Mouse (Mus musculus) inflammation-experienced regulatory T-cells, adult 16 weeks (primary cell): ENCODE data around the gene Mettl27. TPM values are rescaled to one million over a fixed set of nuclear protein-coding genes. Genes with fewer than 3 reads are reported as not detected.

ENCODE experiments used
- polyA plus RNA-seq: library from polyadenylated mRNA; unstranded; fragments of 100-300 nt; shearing (Covaris generic); gene quantifications from one replicate; pipeline ENCODE4 v1.2.1, GENCODE M21; 2017

The Mettl27 gene
- polyA plus RNA-seq = 10.1 TPM

DNA sequence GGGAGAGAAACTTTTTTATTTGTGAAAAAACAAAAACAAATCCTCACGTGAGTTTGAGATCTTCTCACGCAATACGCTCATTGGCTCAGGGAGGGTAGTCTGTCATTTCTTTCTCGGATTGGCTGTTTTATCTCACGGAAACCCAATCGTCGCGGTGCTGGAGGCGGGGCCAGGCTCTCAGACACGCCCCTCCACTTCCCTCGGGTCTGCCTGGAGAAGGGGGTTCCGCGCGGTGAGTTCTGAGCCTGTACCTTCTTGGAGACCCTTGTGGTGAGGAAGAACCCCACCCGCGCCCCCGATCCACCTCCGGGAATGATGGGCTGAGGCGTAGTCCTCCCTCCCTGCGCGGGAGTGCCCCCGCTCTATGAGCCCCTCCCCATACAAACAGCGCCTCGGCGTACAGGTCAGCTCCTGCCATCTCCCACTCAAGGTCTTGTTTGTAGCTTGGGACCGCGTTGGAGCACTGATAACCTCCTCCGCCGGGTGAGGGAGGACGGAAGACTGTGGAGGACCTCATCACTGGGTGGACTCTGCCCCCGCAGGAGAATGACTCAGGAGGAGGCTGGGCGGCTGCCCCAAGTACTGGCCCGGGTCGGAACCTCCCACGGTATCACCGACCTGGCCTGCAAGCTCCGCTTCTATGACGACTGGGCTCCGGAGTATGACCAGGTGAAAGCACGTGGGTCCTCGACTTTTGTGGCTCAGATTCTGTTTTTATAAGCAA, at the start of gene Mettl27:
TSS of gene Mettl27 (plus strand) at position 190 of the 724 bp plus-strand sequence.

DNA sequence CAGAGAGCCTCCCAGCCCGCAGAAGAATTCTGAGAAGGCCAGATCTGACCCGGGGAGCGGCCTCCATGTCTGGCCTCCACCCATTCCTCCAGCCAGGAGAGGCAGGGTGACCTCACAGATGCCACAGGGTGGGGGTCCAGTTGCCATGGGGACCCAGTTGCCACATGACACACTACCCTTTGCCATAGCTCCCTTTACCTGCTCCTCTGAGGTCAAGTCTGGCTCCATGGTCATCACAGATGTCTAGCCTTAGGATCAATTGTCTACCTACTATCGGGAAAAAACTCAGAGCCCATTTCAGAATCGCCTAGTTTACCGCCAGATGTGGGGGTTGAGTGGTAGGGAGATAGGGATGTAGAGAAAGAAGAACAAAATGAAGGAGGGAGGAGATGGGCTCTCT, 25.5 kb upstream of the Mettl27 start, which contains the start of gene Tmem270:
TSS of gene Tmem270 (minus strand) at position 101 of the 400 bp plus-strand sequence.

DNA sequence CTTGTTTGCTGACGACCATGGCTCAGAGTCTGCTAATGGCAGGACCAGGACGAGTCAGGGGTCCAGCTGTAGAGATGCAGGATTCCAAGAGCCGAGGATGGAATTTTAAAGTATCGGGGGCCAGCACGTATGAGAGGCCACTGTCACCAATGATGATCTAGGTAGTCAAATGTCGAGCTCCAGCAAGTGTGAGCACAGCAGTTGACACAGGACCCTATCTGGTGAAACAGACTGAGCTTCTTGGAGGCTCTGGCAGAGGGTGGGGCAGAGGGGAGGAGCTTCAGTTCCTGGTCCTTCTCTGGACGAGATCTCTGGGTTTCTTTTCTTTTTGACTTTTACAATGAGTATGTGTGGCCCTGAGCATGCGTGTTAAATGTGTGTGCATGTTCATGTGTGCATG, 16.9 kb upstream of the Mettl27 start, which contains the start of gene Cldn13:
TSS of gene Cldn13 (minus strand) at position 216 of the 400 bp plus-strand sequence.

GRCm38 (mm10) chr5:134946857-134947255, 14.7 kb downstream of the Mettl27 start, which contains the start of gene Cldn4:
Cldn4 (minus strand) TSS chr5:134946934.

DNA sequence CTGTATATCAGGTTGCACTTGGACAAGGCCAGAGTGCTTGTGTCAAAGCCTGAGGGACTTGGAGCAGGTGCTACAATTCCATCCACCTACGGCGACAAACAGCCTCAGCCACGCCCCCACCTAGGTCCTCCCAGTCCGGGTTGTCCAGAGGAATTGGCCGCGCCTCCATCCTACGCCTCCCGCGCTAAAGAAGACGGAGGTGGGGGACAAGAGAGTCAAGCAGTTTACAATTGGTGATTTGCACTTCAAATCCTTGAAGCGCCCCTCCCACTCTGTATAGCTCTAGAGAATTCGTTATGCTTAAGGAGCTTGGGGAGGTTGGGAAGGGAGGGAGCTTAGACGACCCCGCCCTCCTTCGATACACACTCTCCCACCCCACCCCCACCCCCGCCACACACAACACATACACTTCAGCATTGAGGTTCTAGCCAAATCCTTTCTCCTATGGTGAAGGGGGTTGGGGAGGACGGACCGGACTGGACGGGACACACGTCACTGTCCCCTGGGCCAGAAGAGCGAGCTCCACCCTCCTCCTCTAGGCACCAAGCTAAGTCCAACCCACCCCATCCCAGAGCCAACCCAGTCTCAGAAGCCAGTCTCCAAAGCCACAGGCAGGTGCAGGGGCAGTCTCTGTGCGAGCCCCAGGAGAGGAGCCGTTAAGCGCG, 53.6 kb downstream of the Mettl27 start, which contains the start of gene Cldn3:
TSS of gene Cldn3 (plus strand) at position 582 of the 665 bp plus-strand sequence.

Other genes with a start within 250 kb of the Mettl27 start
- gene Limk1, start 243.8 kb upstream of the Mettl27 start, polyA plus RNA-seq = 15.2 TPM
- gene Eln, start 185.0 kb upstream of the Mettl27 start, polyA plus RNA-seq = not detected
- not detected for gene Tmem270, start 25.6 kb upstream of the Mettl27 start, polyA plus RNA-seq
- 0.28 TPM for gene Cldn13, start 16.8 kb upstream of the Mettl27 start, polyA plus RNA-seq
- gene Cldn4, start 14.6 kb downstream of the Mettl27 start, polyA plus RNA-seq = not detected
- not detected for gene Cldn3, start 53.8 kb downstream of the Mettl27 start, polyA plus RNA-seq
- gene Abhd11, start 76.8 kb downstream of the Mettl27 start, polyA plus RNA-seq = 73.7 TPM
- gene Stx1a, start 91.1 kb downstream of the Mettl27 start, polyA plus RNA-seq = 16.7 TPM
- gene Dnajc30, start 131.8 kb downstream of the Mettl27 start, polyA plus RNA-seq = 24.3 TPM
- gene Bud23, start 132.6 kb downstream of the Mettl27 start, polyA plus RNA-seq = 114 TPM
- gene Vps37d, start 145.9 kb downstream of the Mettl27 start, polyA plus RNA-seq = not detected
- 0.32 TPM for gene Mlxipl, start 157.5 kb downstream of the Mettl27 start, polyA plus RNA-seq
- 22.6 TPM for gene Tbl2, start 217.3 kb downstream of the Mettl27 start, polyA plus RNA-seq
- 87.7 TPM for gene Bcl7b, start 235.9 kb downstream of the Mettl27 start, polyA plus RNA-seq